Mouse (Mus musculus): ENCODE results near the gene Olfr1426.
"Not testable (repeated sequence)": the region's sequence is repeated elsewhere in the genome, so short reads cannot be mapped to it uniquely, and the experiment has no call there.

DNA sequence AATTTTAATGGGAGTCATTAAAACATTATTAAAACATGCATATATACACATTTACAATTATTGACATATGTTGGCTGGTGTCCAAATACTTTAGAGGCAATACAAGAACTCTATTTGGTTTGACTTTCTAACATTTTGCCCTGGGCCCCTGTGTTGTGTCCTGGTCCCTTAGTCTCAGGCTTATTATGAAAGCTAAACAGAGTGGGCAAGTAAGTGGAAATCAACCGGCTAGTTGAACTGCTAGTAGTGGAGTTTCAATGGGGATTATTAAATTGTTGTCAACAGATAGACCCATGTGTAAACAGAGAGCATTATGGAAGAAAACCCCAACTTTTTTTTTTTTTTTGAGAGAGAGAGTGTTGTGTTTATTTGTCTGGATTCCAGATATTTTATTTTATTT is 29.2 kb downstream of the Olfr1426 start, which contains the start of gene Olfr1424:
- TF ChIP-seq CTCF (IDR thresholded peaks at IDR 0.05; ENCODE audit: extremely low read depth, insufficient read depth, insufficient read length, insufficient replicate concordance); POLR2A (IDR thresholded peaks at IDR 0.05; ENCODE audit: low read depth, low read length): not testable (repeated sequence)

Measured in spleen, adult 2 months (tissue).